Mouse (Mus musculus) ES-Bruce4 (cell line): Measurements from ENCODE around the gene Adamtsl1.

Source experiments
- CTCF ChIP-seq: IDR thresholded peaks from one replicate; pipeline ENCODE4 v1.8.1; 2011; ENCODE audit warnings: low read depth, low read length
- EP300 ChIP-seq: IDR thresholded peaks from 2 replicates; pipeline ENCODE4 v1.6.1; 2011; ENCODE audit warnings: low read depth, low read length; ENCODE audit not compliant: insufficient read depth
- POLR2A ChIP-seq: IDR thresholded peaks from one replicate; pipeline ENCODE4 v1.8.1; 2011; ENCODE audit warnings: low read length; ENCODE audit not compliant: insufficient read depth

- no peak for TF ChIP-seq EP300
- TF ChIP-seq CTCF: no peak
- TF ChIP-seq POLR2A: no peak
These were observed 877.2 kb downstream of the Adamtsl1 start for GRCm38 (mm10) chr4:86391176-86391575.
